Mouse (Mus musculus): ENCODE results near the gene Pop5. TPM values are rescaled to one million over a fixed set of nuclear protein-coding genes. Genes with fewer than 3 reads are reported as not detected.

Gene Pop5
- polyA plus RNA-seq, 1 experiment from 2014 or later = 88.1 TPM

GRCm38 (mm10) chr5:115278053-115278452 lies 42.4 kb downstream of the Pop5 start:
- H3K9me3 ChIP-seq (replicated peaks) = 0 out of 2 replicates have a peak, but pooled peaks cover 2% of the 10 kb centered on the region
- H3K27ac ChIP-seq (replicated peaks) = no peak overlapping the region
- no peak overlapping the region for H3K4me2 ChIP-seq
- ATAC-seq (ENCODE audit: insufficient read depth) = no peak
- H3K4me1 ChIP-seq (replicated peaks) = peaks cover 50% of the 10 kb centered on the region
- no peaks in the 10 kb centered on the region for H3K27me3 ChIP-seq
- 86% methylated on average over 1 of the region's 1 CpGs for WGBS (ENCODE audit: insufficient replicate concordance)
- H3K9ac ChIP-seq = no peak overlapping the region
- H3K4me3 ChIP-seq (replicated peaks) = no peak overlapping the region
- no peaks in the 10 kb centered on the region for H3K36me3 ChIP-seq (replicated peaks)

- ATAC-seq (ENCODE audit: insufficient read depth) = no peak
- Histone ChIP-seq H3K9me3 (replicated peaks) (0 out of 2 replicates have a peak, but pooled peaks cover 2% of the 10 kb centered on the region), H3K9ac (no peak overlapping the region), H3K4me1 (replicated peaks) (peaks cover 51% of the 10 kb centered on the region), H3K27me3 (no peaks in the 10 kb centered on the region), H3K4me3 (replicated peaks) (no peak overlapping the region), H3K36me3 (replicated peaks) (peaks cover 5% of the 10 kb centered on the region), H3K27ac (replicated peaks) (0 out of 2 replicates have a peak overlapping the region, but pooled peaks have one; percentile 33), H3K4me2 (no peak overlapping the region)
- 54% methylated on average over 2 of the region's 2 CpGs for whole genome bisulfite sequencing (ENCODE audit: insufficient replicate concordance)
Measured at GRCm38 (mm10) chr5:115278785-115279184, 43.1 kb downstream of the Pop5 start.

- 0 out of 2 replicates have a peak, but pooled peaks cover 2% of the 10 kb centered on the region for H3K9me3 ChIP-seq (replicated peaks)
- H3K27me3 ChIP-seq = no peaks in the 10 kb centered on the region
- H3K4me1 ChIP-seq (replicated peaks) = peaks cover 51% of the 10 kb centered on the region
- H3K9ac ChIP-seq = peak within 1 kb of the TSS; percentile 88
- H3K36me3 ChIP-seq (replicated peaks) = peaks cover 11% of the 10 kb centered on the region
- H3K27ac ChIP-seq (replicated peaks) = peak within 1 kb of the TSS; percentile 66
- 3% methylated on average over 45 of the region's 45 CpGs for WGBS (ENCODE audit: insufficient replicate concordance)
- peak; percentile 74 for ATAC-seq (ENCODE audit: insufficient read depth)
- peak within 1 kb of the TSS; percentile 93 for H3K4me2 ChIP-seq
- peak within 1 kb of the TSS; percentile 97 for H3K4me3 ChIP-seq (replicated peaks)
Measured at GRCm38 (mm10) chr5:115279226-115280049, 43.8 kb downstream of the Pop5 start, which contains the start of gene Coq5. Gene Coq5, plus strand, starts transcription at chr5:115279666.

GRCm38 (mm10) chr5:115280050-115280687 lies 44.5 kb downstream of the Pop5 start:
- Histone ChIP-seq H3K4me1 (replicated peaks) (peaks cover 46% of the 10 kb centered on the region), H3K4me2 (peak overlapping the region; percentile 93), H3K9me3 (replicated peaks) (0 out of 2 replicates have a peak, but pooled peaks cover 2% of the 10 kb centered on the region), H3K27ac (replicated peaks) (peak overlapping the region; percentile 66), H3K36me3 (replicated peaks) (peaks cover 18% of the 10 kb centered on the region), H3K9ac (peak overlapping the region; percentile 88), H3K4me3 (replicated peaks) (peak overlapping the region; percentile 97), H3K27me3 (no peaks in the 10 kb centered on the region)
- peak; percentile 35 for ATAC-seq (ENCODE audit: insufficient read depth)
- 3% methylated on average over 17 of the region's 17 CpGs for WGBS (ENCODE audit: insufficient replicate concordance)

- Histone ChIP-seq H3K27me3 (no peaks in the 10 kb centered on the region), H3K9ac (no peak overlapping the region), H3K9me3 (replicated peaks) (no peaks in the 10 kb centered on the region), H3K4me3 (replicated peaks) (no peak overlapping the region), H3K4me2 (no peak overlapping the region), H3K36me3 (replicated peaks) (peaks cover 51% of the 10 kb centered on the region), H3K4me1 (replicated peaks) (peaks cover 29% of the 10 kb centered on the region), H3K27ac (replicated peaks) (no peak overlapping the region)
- 0 out of 2 replicates have a peak, but pooled peaks have one; percentile 16 for ATAC-seq (ENCODE audit: insufficient read depth)
- 74% methylated on average over 3 of the region's 3 CpGs for WGBS (ENCODE audit: insufficient replicate concordance)
Measured at GRCm38 (mm10) chr5:115284735-115285134, 49.1 kb downstream of the Pop5 start.

- Histone ChIP-seq H3K4me1 (replicated peaks) (peaks cover 34% of the 10 kb centered on the region), H3K9ac (no peak overlapping the region), H3K4me3 (replicated peaks) (no peak overlapping the region), H3K27me3 (no peaks in the 10 kb centered on the region), H3K27ac (replicated peaks) (no peak overlapping the region), H3K4me2 (no peak overlapping the region), H3K9me3 (replicated peaks) (no peaks in the 10 kb centered on the region), H3K36me3 (replicated peaks) (peaks cover 87% of the 10 kb centered on the region)
- 82% methylated on average over 8 of the region's 8 CpGs for WGBS (ENCODE audit: insufficient replicate concordance)
- ATAC-seq (ENCODE audit: insufficient read depth) = no peak
Measured at GRCm38 (mm10) chr5:115294173-115294572, 58.5 kb downstream of the Pop5 start.

Other genes with a start within 250 kb of the Pop5 start
- gene Sppl3, start 224.7 kb upstream of the Pop5 start, polyA plus RNA-seq (2015; fragmentation: Nextera tagmentation; extraction: Ambion mirVana) = 7.9 and 12.1 TPM in 2 replicates
- gene Gm10401, start 137.5 kb upstream of the Pop5 start, polyA plus RNA-seq (2015; fragmentation: Nextera tagmentation; extraction: Ambion mirVana) = 7.9 and 11.4 TPM in 2 replicates
- 49.8 and 53.6 TPM in 2 replicates for gene Acads, start 116.5 kb upstream of the Pop5 start, polyA plus RNA-seq (2015; fragmentation: Nextera tagmentation; extraction: Ambion mirVana)
- gene Unc119b, start 100.9 kb upstream of the Pop5 start, polyA plus RNA-seq (2015; fragmentation: Nextera tagmentation; extraction: Ambion mirVana) = 8.5 and 10.3 TPM in 2 replicates
- 23.7 and 29.6 TPM in 2 replicates for gene Mlec, start 77.7 kb upstream of the Pop5 start, polyA plus RNA-seq (2015; fragmentation: Nextera tagmentation; extraction: Ambion mirVana)
- gene Cabp1, start 41.5 kb upstream of the Pop5 start, polyA plus RNA-seq (2015; fragmentation: Nextera tagmentation; extraction: Ambion mirVana) = 0.13 and 0.18 TPM in 2 replicates
- 146 and 173 TPM in 2 replicates for gene Rnf10, start 37.1 kb downstream of the Pop5 start, polyA plus RNA-seq (2015; fragmentation: Nextera tagmentation; extraction: Ambion mirVana)
- gene Coq5, start 43.8 kb downstream of the Pop5 start, polyA plus RNA-seq (2015; fragmentation: Nextera tagmentation; extraction: Ambion mirVana) = 27.5 and 28.4 TPM in 2 replicates
- 525 and 554 TPM in 2 replicates for gene Dynll1, start 65.2 kb downstream of the Pop5 start, polyA plus RNA-seq (2015; fragmentation: Nextera tagmentation; extraction: Ambion mirVana)
- gene Srsf9, start 91.3 kb downstream of the Pop5 start, polyA plus RNA-seq (2015; fragmentation: Nextera tagmentation; extraction: Ambion mirVana) = 88.7 and 92.1 TPM in 2 replicates
- gene Gatc, start 105.3 kb downstream of the Pop5 start, polyA plus RNA-seq (2015; fragmentation: Nextera tagmentation; extraction: Ambion mirVana) = 11.6 and 13.4 TPM in 2 replicates
- gene Triap1, start 105.4 kb downstream of the Pop5 start, polyA plus RNA-seq (2015; fragmentation: Nextera tagmentation; extraction: Ambion mirVana) = 26.6 and 29.6 TPM in 2 replicates
- 700 and 702 TPM in 2 replicates for gene Cox6a1, start 113.1 kb downstream of the Pop5 start, polyA plus RNA-seq (2015; fragmentation: Nextera tagmentation; extraction: Ambion mirVana)
- 0.36 and 0.44 TPM in 2 replicates for gene Msi1, start 193.8 kb downstream of the Pop5 start, polyA plus RNA-seq (2015; fragmentation: Nextera tagmentation; extraction: Ambion mirVana)
- not detected in 2 replicates for gene Pla2g1b, start 230.4 kb downstream of the Pop5 start, polyA plus RNA-seq (2015; fragmentation: Nextera tagmentation; extraction: Ambion mirVana)
- 6.0 and 6.1 TPM in 2 replicates for gene Sirt4, start 248.9 kb downstream of the Pop5 start, polyA plus RNA-seq (2015; fragmentation: Nextera tagmentation; extraction: Ambion mirVana)

Data from liver, embryonic 15.5 days (tissue).